Mouse (Mus musculus): Measurements from ENCODE around the gene Vinac1. TPM values are rescaled to one million over a fixed set of nuclear protein-coding genes. Genes with fewer than 3 reads are reported as not detected.

Vinac1 gene
- polyA plus RNA-seq (2017; shearing (Covaris generic)): not detected

GRCm38 (mm10) chr2:129047811-129048210, at the start of gene Vinac1:
Gene Vinac1, minus strand, starts transcription at chr2:129048172.

GRCm38 (mm10) chr2:129065437-129066282, 17.7 kb upstream of the Vinac1 start, which contains the start of gene Ttl:
Gene Ttl, plus strand, starts transcription at chr2:129065942.

Other genes with a start within 250 kb of the Vinac1 start
- gene Tmem87b, start 230.1 kb downstream of the Vinac1 start, polyA plus RNA-seq (2017; shearing (Covaris generic)): 33.5 TPM
- 0.13 TPM for gene Fbln7, start 185.2 kb downstream of the Vinac1 start, polyA plus RNA-seq (2017; shearing (Covaris generic))
- gene Zc3h8, start 104.1 kb downstream of the Vinac1 start, polyA plus RNA-seq (2017; shearing (Covaris generic)): 8.0 TPM
- 9.2 TPM for gene Zc3h6, start 80.8 kb downstream of the Vinac1 start, polyA plus RNA-seq (2017; shearing (Covaris generic))
- 5.2 TPM for gene Gm10762, start 80.4 kb downstream of the Vinac1 start, polyA plus RNA-seq (2017; shearing (Covaris generic))
- gene Ttl, start 17.8 kb upstream of the Vinac1 start, polyA plus RNA-seq (2017; shearing (Covaris generic)): 2.3 TPM
- gene Polr1b, start 52.8 kb upstream of the Vinac1 start, polyA plus RNA-seq (2017; shearing (Covaris generic)): 25.5 TPM
- 9.7 TPM for gene Chchd5, start 81.5 kb upstream of the Vinac1 start, polyA plus RNA-seq (2017; shearing (Covaris generic))
- gene Slc20a1, start 150.6 kb upstream of the Vinac1 start, polyA plus RNA-seq (2017; shearing (Covaris generic)): 149 TPM
- gene Ckap2l, start 249.0 kb upstream of the Vinac1 start, polyA plus RNA-seq (2017; shearing (Covaris generic)): 1.5 TPM

Data from effector memory CD4-positive, alpha-beta T cell, adult 7 months (primary cell).